Mouse (Mus musculus): ENCODE results near the gene Mroh3.

GRCm38 (mm10) chr1:136179511-136180001 lies 33.1 kb downstream of the Mroh3 start:
- TF ChIP-seq CTCF (IDR thresholded peaks at IDR 0.05) (no peak), POLR2A (IDR thresholded peaks at IDR 0.05; ENCODE audit: insufficient read depth, low read depth, low read length) (no peak)

All from heart, adult 2 months (tissue).